Mouse (Mus musculus) R1 (cell line): ENCODE measurements at regions not wholly inside any gene's neighbourhood (a gene's known extent, or its start where the extent isn't known, plus 50 kb on each side); places are given as distances from the start of the nearest gene placed in this dataset.

ENCODE experiments used
- DNase-seq: peaks from one replicate; pipeline ENCODE4 v3.0.0-alpha.2; 2018; ENCODE audit warnings: low read depth, low spot score

DNA sequence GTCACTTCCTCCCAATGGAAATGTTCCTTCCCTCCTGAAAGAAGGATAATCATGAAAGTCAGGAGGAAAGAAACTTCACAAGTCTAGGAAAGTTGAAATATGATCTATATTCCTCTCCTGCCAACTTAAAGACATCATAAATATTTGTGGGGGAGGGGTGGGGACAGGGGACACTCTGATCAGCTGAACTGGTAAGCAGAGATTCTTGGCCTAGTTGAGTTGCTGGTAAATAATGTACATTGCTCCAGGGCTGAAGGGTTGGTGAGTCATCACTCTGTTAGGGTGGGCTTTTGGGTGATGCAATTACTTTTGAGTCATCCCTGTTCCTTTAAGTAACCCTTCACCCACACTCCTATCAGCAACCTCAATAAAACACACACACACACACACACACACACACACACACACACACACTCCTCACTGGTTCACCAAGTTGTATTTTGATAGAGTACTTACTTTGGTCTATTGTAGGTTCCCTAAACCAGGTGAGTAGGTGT lies 56.0 kb downstream of the Ccdc71l start:
- no peak for DNase-seq

DNA sequence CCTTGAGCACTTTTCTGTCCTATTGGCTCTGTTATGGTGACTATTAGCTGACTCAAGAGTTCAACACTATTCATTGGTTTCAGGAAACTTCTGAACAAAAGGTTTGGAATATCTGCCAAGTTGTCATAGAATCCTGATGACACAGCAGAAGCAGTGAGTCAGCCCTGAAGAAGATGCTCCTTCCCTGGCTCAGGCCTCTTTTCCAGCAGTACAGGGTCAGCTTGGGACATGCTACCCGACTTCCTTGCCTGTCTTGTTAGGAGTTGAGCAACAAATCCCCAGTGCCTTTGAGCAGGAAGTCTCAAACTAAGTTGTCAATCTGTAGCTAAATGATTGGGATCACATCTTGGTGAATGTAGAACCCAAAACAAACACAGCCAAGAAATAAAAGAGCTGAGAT lies 56.6 kb downstream of the Ccdc71l start:
- no peak for DNase-seq

GRCm38 (mm10) chr12:32438209-32438608 lies 59.7 kb downstream of the Ccdc71l start:
- DNase-seq: no peak

DNA sequence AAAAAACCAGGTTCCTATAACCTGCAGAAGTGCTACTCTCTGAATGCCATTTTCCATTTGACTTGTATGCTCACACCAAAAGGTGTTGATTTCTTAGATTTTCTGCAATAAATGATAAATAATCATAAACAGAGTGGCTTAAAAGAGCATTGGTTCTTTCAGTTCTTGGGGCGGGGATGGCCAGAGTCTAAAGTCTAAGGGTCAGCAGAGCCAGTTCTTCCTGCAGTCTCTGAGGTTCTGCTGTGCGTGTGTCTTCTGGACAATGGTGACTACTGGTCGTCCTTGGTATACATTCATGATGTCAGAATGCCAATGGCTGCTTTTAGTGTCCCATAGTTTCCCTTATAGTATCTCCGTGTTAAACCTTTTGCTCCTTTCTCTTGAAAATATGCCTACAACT lies 66.3 kb downstream of the Ccdc71l start:
- DNase-seq: no peak

GRCm38 (mm10) chr12:32445874-32446273 lies 67.4 kb downstream of the Ccdc71l start:
- no peak for DNase-seq

DNA sequence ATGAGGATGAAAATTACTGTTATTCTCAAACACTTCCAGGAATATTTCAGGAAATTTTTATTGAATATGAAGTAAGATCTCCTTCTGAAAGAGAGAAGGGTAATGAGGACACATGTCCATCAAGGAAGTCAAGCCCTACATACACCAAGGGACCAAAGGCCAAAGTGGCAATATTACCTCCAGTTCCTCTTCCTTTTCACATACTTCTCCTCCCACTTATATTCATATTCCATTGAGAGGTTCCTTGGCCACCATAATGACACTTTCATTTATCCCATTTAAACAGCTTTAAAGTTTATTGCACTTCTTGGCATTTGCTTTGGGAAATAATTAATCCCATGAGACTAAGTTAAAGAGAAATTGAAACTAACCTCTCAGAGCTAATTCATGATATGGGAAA lies 70.9 kb downstream of the Ccdc71l start:
- no peak for DNase-seq

DNA sequence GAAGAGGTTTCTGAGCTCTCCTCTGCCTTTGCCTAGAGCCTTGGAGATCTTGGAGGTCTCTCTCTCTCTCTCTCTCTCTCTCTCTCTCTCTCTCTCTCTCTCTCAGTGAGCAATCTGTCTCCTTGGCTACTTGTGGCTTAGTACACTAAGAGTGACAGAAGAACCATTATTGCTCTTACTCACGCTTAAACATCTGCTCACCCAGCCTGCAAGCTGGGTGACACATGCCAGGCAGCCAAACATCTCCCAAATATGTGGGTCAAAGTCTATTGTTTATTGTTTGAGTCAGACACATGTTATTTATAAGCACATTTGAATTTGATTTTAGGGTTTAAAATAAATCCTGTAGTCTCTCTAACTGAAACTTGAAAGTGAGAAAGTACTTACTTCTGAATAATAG lies 72.7 kb downstream of the Ccdc71l start:
- DNase-seq: no peak

DNA sequence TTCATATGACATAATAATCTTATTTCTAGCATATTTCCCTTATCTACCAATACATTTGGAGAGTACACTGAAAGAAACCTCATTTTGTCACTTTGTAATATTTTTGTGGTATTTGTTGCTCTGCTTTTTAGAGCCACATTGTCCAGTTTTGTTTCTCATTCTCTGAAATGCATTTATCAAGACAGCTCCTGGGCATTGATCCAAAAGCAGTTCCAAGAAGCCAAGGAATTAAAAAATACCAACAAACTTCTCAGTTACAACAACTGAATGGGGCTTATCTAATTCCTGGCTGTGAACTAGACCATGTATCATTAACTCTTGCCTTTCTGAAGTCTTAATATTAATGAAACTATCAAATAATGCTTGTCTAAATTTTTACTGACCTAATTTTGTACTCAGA lies 76.3 kb downstream of the Ccdc71l start:
- no peak for DNase-seq

- DNase-seq: peak; percentile 4
Measured at GRCm38 (mm10) chr12:32455231-32455630, 76.7 kb downstream of the Ccdc71l start.

DNA sequence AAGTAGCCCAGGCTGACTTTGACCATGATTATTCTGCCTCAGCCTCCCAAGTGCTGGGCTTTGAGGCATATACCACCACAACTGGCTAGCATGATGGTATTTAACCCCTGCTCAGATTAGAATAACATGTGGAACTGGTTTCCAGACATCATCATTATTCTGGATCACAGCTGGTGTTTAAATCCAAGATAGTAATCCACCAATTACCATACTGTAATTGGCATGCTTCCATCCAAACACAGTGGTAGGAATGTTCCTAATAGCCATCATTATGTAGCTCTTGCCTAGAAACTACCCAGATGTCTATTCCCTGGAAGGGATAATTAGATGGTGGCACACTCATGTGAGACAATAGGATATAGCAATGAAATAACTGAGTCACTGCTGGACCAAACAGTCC lies 77.4 kb downstream of the Ccdc71l start:
- DNase-seq: no peak

DNA sequence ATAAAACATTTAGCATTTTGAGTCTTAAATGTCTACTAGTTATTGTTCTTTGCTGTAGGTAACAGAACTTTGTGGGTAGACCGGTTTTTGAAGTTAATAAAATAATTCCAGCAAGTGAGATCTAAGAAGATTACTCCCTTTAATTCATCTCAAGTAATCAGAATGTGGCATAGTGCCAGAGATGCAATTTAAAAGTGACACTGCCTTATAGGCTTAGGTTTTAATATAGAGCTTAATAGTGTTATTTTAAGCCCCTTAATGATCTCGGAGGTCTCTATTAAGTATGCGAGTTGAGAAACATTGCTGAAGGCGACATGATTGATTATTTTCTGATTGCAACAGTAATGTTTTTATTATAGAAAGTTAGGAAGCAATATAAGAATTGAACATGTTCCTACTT lies 78.3 kb downstream of the Ccdc71l start:
- DNase-seq: no peak

- no peak for DNase-seq
Measured at GRCm38 (mm10) chr12:32458386-32458785, 79.9 kb downstream of the Ccdc71l start.

DNA sequence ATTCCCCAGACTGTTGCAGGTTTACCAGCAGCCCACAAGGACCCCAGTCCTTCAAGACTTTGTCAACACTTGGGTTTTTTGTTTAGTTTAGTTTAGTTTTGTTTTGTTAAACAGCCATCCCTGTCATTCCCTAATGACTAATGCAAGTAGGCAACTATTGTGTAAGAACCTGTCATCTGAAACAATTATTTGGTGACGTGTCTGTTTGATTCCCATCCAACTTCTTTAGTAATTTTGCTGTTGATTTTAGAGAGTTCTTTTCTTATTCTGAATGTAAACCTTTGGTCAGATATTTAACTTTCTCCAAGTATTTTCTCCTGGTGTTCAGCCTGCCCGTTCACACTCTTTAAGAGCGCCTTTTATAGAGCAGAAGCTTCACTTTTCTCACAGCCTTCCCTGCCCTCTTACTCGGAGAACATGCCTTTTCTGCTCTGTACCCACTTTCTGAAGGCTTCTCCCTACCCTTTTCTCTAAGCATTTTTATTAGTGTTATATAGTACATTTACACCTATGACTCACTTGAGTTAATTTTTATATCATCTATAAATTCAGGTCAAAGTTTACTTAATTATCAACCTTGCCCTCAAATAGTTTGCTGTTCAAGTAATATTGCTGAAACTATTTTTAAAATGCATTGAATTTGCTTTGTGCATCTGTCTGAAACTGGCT lies 82.0 kb downstream of the Ccdc71l start:
- DNase-seq: no peak

GRCm38 (mm10) chr12:32465371-32465770 lies 86.9 kb downstream of the Ccdc71l start:
- DNase-seq: no peak

GRCm38 (mm10) chr12:32469863-32470262 lies 91.4 kb downstream of the Ccdc71l start:
- no peak for DNase-seq

DNA sequence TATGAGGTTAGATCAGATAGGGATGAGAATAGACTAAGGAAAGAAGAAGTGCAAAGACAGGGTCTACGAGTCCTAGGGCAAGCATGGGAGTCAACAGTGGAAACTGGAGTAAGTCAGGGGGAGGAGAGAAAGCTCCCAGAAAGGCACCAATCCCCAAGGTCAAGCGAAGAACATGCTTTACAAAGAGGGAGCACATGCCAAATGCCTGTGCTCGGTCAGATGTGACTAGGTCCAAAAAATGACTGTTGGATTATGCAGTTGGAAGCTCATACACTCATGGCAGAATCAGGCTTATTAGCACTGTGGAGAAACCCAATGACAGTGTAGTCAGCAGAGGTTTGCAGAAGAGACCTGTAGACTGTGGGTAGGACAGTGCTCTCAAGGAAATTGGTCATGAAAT lies 100.9 kb downstream of the Ccdc71l start:
- DNase-seq: no peak

DNA sequence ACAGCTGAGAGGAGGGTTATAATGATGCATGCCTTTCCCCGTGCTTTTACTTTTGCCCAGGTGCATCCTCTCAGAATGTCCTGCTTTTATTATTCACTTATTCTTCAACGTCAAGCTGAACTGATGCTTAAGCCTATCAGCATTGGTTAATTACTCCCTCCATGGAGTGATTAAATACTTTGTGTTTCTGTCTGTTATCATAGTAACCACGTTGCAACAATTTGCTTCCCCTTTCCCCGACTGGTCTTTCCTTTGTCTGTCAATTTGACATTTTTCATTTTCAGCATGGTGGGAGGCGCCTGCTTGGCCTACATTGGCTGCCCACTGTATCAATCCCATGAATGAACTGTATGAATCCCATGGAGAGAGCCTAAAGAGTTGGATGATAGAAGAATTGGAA lies 101.8 kb downstream of the Ccdc71l start:
- no peak for DNase-seq

- DNase-seq: no peak
Measured at GRCm38 (mm10) chr12:32481051-32481450, 102.5 kb downstream of the Ccdc71l start.

DNA sequence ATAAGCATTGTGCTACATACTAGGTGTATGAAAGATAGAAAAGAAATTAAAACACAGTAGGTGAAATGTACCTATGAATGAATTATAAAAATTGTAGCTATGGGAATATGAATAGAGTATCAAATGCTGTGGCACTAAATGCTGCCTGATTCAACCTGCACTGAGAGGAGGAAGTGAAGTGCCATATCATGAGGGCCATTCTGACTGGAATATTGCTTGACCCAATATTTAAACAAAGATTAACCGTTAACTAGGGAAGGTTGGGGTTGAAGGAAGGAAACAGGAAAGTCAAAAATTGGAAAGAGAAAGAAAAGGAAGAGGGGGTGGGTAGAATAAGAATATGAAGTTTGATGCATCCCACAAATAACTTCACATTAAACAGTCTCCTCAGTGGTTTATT lies 103.8 kb downstream of the Ccdc71l start:
- no peak for DNase-seq

- DNase-seq: no peak
Measured at GRCm38 (mm10) chr12:32482777-32483176, 104.3 kb downstream of the Ccdc71l start.

GRCm38 (mm10) chr12:32486246-32486645 lies 107.7 kb downstream of the Ccdc71l start:
- no peak for DNase-seq

- DNase-seq: no peak
Measured at GRCm38 (mm10) chr12:32486729-32487128, 108.2 kb downstream of the Ccdc71l start.

DNA sequence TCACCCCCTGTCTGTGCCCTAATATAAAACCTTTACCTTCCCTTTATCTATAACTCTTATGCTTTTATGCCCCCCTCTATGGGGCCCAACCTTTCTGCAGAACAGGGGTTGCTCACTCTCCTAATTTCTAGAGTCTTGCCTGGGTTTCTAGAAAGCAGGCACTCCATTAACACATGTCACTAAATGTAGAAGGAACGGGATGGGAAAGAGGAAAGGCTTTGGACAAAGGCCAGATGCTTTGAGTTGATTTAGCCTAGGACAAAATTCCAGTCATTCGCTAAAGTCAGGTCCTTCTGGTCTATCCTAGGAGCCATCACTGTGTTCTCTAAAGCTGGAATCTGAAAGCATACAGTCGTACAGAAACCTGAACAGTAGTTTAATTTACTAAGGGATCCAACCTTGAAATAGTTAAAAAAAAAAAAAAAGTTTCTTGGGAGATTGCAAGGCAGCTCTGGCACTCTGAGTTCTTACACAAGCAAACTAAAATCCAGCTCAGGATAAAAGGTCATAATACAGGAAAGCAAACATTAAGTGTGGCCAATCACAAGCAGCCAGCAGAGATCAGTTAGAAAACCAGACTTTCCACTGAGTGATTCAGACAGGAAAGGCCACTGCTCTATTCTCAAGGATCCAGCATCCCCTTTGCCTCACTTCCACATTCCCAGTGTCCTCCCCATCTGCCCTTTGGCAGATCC lies 109.5 kb downstream of the Ccdc71l start:
- no peak for DNase-seq

DNA sequence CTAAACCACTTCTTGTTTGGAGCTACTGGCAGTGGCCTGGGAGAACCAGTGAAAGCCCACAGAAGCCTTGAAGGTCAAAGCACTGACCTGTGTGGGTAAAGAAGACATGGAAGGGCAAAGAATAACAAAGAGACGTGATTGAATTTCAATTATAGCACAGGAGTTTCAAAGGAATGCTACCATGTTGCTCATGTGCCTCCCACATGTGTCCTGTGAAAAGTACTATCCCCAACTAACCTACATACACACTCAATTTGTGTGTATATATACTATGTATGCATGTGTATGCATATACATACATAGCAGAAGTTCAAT lies 110.0 kb downstream of the Ccdc71l start:
- no peak for DNase-seq
